Mouse (Mus musculus): Measurements from ENCODE around the gene Hmces.

DNA sequence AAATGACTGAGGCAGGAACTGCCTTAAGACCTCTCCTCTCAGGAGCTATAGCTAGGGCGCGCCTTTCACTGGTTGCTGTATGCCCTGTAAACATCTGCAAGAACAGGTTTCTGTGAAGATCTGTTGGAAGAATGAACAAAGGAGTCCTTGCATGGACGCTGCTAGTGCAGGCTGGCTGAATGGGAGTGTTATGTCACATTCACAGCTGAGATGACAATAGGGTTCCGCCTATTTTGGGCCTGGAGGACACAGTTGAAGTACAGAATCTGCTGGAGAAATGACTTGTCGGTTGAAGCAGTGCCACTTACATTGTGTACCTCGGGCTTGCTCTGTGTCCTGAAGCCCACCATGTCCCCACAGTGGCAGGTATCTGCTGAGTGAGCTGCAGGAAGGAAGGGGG lies 4.6 kb upstream of the Hmces start:
- no peak for TF ChIP-seq CTCF (IDR thresholded peaks at IDR 0.05; ENCODE audit: extremely low read depth, insufficient read depth, insufficient read length, insufficient replicate concordance)
- no peak for TF ChIP-seq POLR2A (IDR thresholded peaks at IDR 0.05; ENCODE audit: low read depth, low read length)
